Mouse (Mus musculus): ENCODE data around the gene Rassf8. TPM values are rescaled to one million over a fixed set of nuclear protein-coding genes. Genes with fewer than 3 reads are reported as not detected.

Gene Rassf8
- polyA plus RNA-seq, 1 experiment from 2014 or later: 4.7 TPM

GRCm38 (mm10) chr6:145726986-145727385 is 19.6 kb upstream of the Rassf8 start:
- no peak for ATAC-seq
- 50% methylated on average over 5 of the region's 5 CpGs for WGBS
- H3K27me3 ChIP-seq (replicated peaks): no peaks in the 10 kb centered on the region

GRCm38 (mm10) chr6:145732868-145733267 is 13.7 kb upstream of the Rassf8 start:
- ATAC-seq: no peak
- Histone ChIP-seq H3K36me3 (no peaks in the 10 kb centered on the region), H3K27me3 (replicated peaks) (no peaks in the 10 kb centered on the region), H3K4me1 (replicated peaks) (no peaks in the 10 kb centered on the region), H3K9ac (no peak overlapping the region), H3K4me3 (replicated peaks) (no peak overlapping the region), H3K27ac (no peak overlapping the region), H3K4me2 (replicated peaks) (no peak overlapping the region), H3K9me3 (no peaks in the 10 kb centered on the region)
- 69% methylated on average over 5 of the region's 5 CpGs for WGBS

More at GRCm38 (mm10) chr6:145726986-145727385, 19.6 kb upstream of the Rassf8 start:
- H3K36me3 ChIP-seq: no peaks in the 10 kb centered on the region
- H3K4me1 ChIP-seq (replicated peaks): no peaks in the 10 kb centered on the region
- H3K9ac ChIP-seq: no peak overlapping the region
- no peak overlapping the region for H3K4me2 ChIP-seq (replicated peaks)
- no peaks in the 10 kb centered on the region for H3K9me3 ChIP-seq
- H3K4me3 ChIP-seq (replicated peaks): no peak overlapping the region
- H3K27ac ChIP-seq: no peak overlapping the region

- no peaks in the 10 kb centered on the region for H3K27me3 ChIP-seq (replicated peaks)
- H3K4me1 ChIP-seq (replicated peaks): no peaks in the 10 kb centered on the region
- H3K9ac ChIP-seq: no peak overlapping the region
- no peak overlapping the region for H3K27ac ChIP-seq
- H3K36me3 ChIP-seq: no peaks in the 10 kb centered on the region
- H3K4me2 ChIP-seq (replicated peaks): no peak overlapping the region
- no peaks in the 10 kb centered on the region for H3K9me3 ChIP-seq
- 69% methylated on average over 4 of the region's 4 CpGs for WGBS
- H3K4me3 ChIP-seq (replicated peaks): no peak overlapping the region
- ATAC-seq: no peak
Measured at GRCm38 (mm10) chr6:145733276-145733675, 13.3 kb upstream of the Rassf8 start.

GRCm38 (mm10) chr6:145733911-145734310 is 12.6 kb upstream of the Rassf8 start:
- Histone ChIP-seq H3K27me3 (replicated peaks) (no peaks in the 10 kb centered on the region), H3K9ac (no peak overlapping the region), H3K4me2 (replicated peaks) (no peak overlapping the region), H3K4me3 (replicated peaks) (no peak overlapping the region), H3K36me3 (no peaks in the 10 kb centered on the region), H3K9me3 (no peaks in the 10 kb centered on the region), H3K27ac (no peak overlapping the region), H3K4me1 (replicated peaks) (no peaks in the 10 kb centered on the region)
- no peak for ATAC-seq
- WGBS: 69% methylated on average over 5 of the region's 5 CpGs

- Histone ChIP-seq H3K4me3 (replicated peaks) (no peak overlapping the region), H3K4me2 (replicated peaks) (no peak overlapping the region), H3K27me3 (replicated peaks) (no peaks in the 10 kb centered on the region), H3K4me1 (replicated peaks) (no peaks in the 10 kb centered on the region), H3K9ac (no peak overlapping the region), H3K36me3 (no peaks in the 10 kb centered on the region), H3K27ac (no peak overlapping the region), H3K9me3 (no peaks in the 10 kb centered on the region)
- 52% methylated on average over 2 of the region's 2 CpGs for WGBS
- ATAC-seq: no peak
Measured at GRCm38 (mm10) chr6:145736099-145736498, 10.4 kb upstream of the Rassf8 start.

- no peak for ATAC-seq
- no peak overlapping the region for H3K9ac ChIP-seq
- no peaks in the 10 kb centered on the region for H3K36me3 ChIP-seq
- WGBS: 71% methylated on average over 6 of the region's 6 CpGs
- no peak overlapping the region for H3K27ac ChIP-seq
- no peak overlapping the region for H3K4me3 ChIP-seq (replicated peaks)
- H3K4me2 ChIP-seq (replicated peaks): no peak overlapping the region
- no peaks in the 10 kb centered on the region for H3K27me3 ChIP-seq (replicated peaks)
- no peaks in the 10 kb centered on the region for H3K9me3 ChIP-seq
- no peaks in the 10 kb centered on the region for H3K4me1 ChIP-seq (replicated peaks)
Measured at GRCm38 (mm10) chr6:145739231-145739630, 7.3 kb upstream of the Rassf8 start.

GRCm38 (mm10) chr6:145740011-145740410 is 6.5 kb upstream of the Rassf8 start:
- Histone ChIP-seq H3K27me3 (replicated peaks) (no peaks in the 10 kb centered on the region), H3K4me3 (replicated peaks) (no peak overlapping the region), H3K4me1 (replicated peaks) (no peaks in the 10 kb centered on the region), H3K36me3 (no peaks in the 10 kb centered on the region), H3K9ac (no peak overlapping the region), H3K4me2 (replicated peaks) (no peak overlapping the region), H3K9me3 (no peaks in the 10 kb centered on the region), H3K27ac (no peak overlapping the region)
- no peak for ATAC-seq
- 67% methylated on average over 3 of the region's 3 CpGs for WGBS

GRCm38 (mm10) chr6:145745291-145745690 is 1.3 kb upstream of the Rassf8 start:
- no peaks in the 10 kb centered on the region for H3K36me3 ChIP-seq
- no peak overlapping the region for H3K4me2 ChIP-seq (replicated peaks)
- WGBS: 43% methylated on average over 3 of the region's 3 CpGs
- ATAC-seq: no peak
- H3K4me3 ChIP-seq (replicated peaks): no peak overlapping the region
- no peaks in the 10 kb centered on the region for H3K9me3 ChIP-seq
- H3K27ac ChIP-seq: no peak overlapping the region
- H3K9ac ChIP-seq: no peak overlapping the region
- 0 out of 2 replicates have a peak, but pooled peaks cover 6% of the 10 kb centered on the region for H3K4me1 ChIP-seq (replicated peaks)
- no peaks in the 10 kb centered on the region for H3K27me3 ChIP-seq (replicated peaks)

- under 1% methylated on average over 55 of the region's 55 CpGs for WGBS
- ATAC-seq: peak; percentile 5; the same call in 1 of the 2 replicates
- peak overlapping the region; percentile 83 for H3K27ac ChIP-seq
Measured at GRCm38 (mm10) chr6:145746921-145747670, 548 bp downstream of the Rassf8 start.

GRCm38 (mm10) chr6:145747671-145748640 is 1.4 kb downstream of the Rassf8 start:
- peak overlapping the region; percentile 83; the same call in 1 of the 2 replicates for H3K27ac ChIP-seq
- WGBS: 16% methylated on average over 16 of the region's 16 CpGs

More at GRCm38 (mm10) chr6:145746921-145747670, 548 bp downstream of the Rassf8 start:
- Histone ChIP-seq H3K36me3 (no peaks in the 10 kb centered on the region), H3K4me2 (replicated peaks) (peak overlapping the region; percentile 89), H3K4me3 (replicated peaks) (peak overlapping the region; percentile 77), H3K9me3 (no peaks in the 10 kb centered on the region), H3K27me3 (replicated peaks) (no peaks in the 10 kb centered on the region), H3K4me1 (replicated peaks) (0 out of 2 replicates have a peak, but pooled peaks cover 6% of the 10 kb centered on the region), H3K9ac (peak overlapping the region; percentile 77)

GRCm38 (mm10) chr6:145750394-145750793 is 3.8 kb downstream of the Rassf8 start:
- no peaks in the 10 kb centered on the region for H3K27me3 ChIP-seq (replicated peaks)
- no peak for ATAC-seq
- H3K27ac ChIP-seq: no peak overlapping the region
- WGBS: 90% methylated on average over 3 of the region's 3 CpGs
- no peak overlapping the region for H3K9ac ChIP-seq
- no peak overlapping the region for H3K4me2 ChIP-seq (replicated peaks)
- H3K36me3 ChIP-seq: no peaks in the 10 kb centered on the region
- H3K4me1 ChIP-seq (replicated peaks): 0 out of 2 replicates have a peak, but pooled peaks cover 6% of the 10 kb centered on the region
- H3K4me3 ChIP-seq (replicated peaks): no peak overlapping the region
- no peaks in the 10 kb centered on the region for H3K9me3 ChIP-seq

More at GRCm38 (mm10) chr6:145747671-145748640, 1.4 kb downstream of the Rassf8 start:
- Histone ChIP-seq H3K4me1 (replicated peaks) (0 out of 2 replicates have a peak, but pooled peaks cover 6% of the 10 kb centered on the region), H3K9ac (peak overlapping the region; percentile 77), H3K9me3 (no peaks in the 10 kb centered on the region), H3K4me2 (replicated peaks) (peak overlapping the region; percentile 89), H3K4me3 (replicated peaks) (peak overlapping the region; percentile 77), H3K36me3 (no peaks in the 10 kb centered on the region), H3K27me3 (replicated peaks) (no peaks in the 10 kb centered on the region)
- ATAC-seq: no peak

- Histone ChIP-seq H3K4me1 (replicated peaks) (0 out of 2 replicates have a peak, but pooled peaks cover 3% of the 10 kb centered on the region), H3K9me3 (no peaks in the 10 kb centered on the region), H3K4me3 (replicated peaks) (no peak overlapping the region), H3K4me2 (replicated peaks) (no peak overlapping the region), H3K27ac (no peak overlapping the region), H3K9ac (no peak overlapping the region), H3K36me3 (no peaks in the 10 kb centered on the region), H3K27me3 (replicated peaks) (no peaks in the 10 kb centered on the region)
- WGBS: 87% methylated on average over 6 of the region's 6 CpGs
- no peak for ATAC-seq
Measured at GRCm38 (mm10) chr6:145753296-145753695, 6.7 kb downstream of the Rassf8 start.
